Mouse (Mus musculus): ENCODE results near the gene Zfp94.

The Zfp94 gene

DNA sequence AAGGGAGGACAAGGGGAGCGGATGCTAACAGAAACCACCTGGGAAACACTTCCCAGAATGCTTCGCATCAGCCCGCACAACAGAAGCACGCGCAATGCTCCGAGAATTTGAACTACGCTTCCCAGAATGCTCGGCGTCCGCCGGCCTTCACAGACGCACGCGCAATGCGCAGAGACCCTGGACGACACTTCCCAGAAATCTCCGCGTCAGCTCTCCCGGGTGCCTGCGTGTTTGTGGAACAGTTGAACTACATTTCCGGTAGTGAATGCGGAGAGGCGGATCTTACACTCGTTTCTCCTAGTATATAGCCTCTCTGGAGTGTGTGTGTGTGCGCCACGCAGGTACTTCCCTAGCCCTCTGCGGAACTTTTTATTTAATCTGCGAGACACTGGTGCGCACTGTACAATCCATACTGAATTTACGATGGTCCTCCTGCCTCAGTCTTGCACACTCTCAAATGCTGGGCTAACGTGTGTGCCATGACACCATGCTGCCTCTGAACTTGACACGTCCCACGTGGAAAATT is at the start of gene Zfp94:
TSS of gene Zfp94 (minus strand) at position 100 of the 526 bp plus-strand sequence.
- peak; percentile 98 for DNase-seq (ENCODE audit: low spot score in 2 of 2)

DNA sequence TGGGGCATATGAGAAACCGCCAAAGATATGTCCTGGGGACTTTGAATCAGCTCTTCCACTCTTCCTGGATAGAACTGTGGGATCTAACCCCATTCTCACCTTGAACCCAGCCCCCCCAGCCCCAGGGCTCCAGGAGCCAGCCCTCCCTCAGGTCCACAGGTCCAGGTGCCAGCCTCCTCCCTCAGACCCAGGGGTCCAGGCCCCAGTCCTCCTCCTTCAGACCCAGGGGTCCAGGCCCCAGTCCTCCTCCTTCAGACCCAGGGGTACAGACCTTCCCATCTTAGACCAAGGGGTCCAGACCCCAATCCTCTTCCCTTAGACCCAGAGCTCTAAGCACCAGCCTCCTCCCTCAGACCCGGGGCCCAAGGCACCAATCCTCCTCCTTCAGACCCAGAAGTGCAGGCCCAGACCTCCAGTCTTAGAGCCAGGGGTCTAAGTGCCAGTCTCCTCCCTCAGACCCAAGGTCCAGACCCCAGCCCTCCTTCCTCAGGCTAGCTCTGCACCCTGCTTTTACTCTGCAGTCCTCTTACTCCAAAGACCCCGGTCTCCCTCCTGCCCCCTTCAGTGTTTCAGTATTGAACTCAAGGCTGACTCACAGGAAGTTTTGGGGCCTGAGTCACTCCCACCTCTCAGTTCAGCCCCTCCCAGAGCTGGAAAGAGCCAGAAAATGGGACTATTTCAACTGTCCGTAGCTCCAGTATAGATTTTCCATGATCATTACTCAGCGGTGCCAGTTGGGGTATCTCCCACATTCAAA is 49.0 kb upstream of the Zfp94 start:
- no peak for DNase-seq (ENCODE audit: low spot score in 2 of 2)

DNA sequence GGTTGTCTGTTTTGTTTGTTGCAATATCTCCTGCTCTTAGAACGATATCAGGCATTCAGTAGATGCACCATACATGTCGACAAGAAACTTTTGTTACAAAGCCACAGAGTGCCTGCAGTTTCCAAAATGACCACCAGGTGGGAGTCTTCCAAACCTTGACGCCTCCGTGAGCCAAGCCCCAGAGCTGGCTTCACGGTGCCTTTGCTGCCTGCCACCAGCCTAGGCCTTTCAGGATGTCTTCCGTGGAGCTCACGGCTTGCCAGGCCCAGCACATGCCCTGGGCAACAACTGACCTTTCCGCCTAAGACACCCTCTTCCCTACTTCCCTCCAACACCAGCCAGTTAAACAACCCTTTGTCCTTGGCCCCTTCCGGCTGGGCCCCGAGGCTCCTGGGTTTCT is 48.4 kb upstream of the Zfp94 start:
- DNase-seq (ENCODE audit: low spot score in 2 of 2), result peak; percentile 86 to 91

DNA sequence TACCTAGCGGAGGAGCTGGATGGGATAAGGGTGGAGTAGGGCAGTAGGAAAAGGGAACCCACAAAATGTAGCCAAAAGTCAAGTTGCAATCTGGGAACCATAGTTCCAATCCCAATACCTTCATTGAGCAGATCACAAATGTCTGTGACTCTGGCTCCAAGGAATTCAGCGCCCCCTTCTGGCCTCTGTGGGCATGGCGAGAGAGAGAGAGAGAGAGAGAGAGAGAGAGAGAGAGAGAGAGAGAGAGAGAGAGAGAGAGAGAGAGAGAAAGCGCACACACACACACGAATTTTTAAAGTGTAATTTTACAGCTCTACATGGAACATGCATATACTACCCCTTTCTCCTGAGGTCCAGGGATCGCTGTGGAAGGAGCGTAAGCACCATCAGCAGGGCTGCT is 46.8 kb upstream of the Zfp94 start:
- DNase-seq (ENCODE audit: low spot score in 2 of 2), result peak in 1 of 2 experiments; percentile 62

DNA sequence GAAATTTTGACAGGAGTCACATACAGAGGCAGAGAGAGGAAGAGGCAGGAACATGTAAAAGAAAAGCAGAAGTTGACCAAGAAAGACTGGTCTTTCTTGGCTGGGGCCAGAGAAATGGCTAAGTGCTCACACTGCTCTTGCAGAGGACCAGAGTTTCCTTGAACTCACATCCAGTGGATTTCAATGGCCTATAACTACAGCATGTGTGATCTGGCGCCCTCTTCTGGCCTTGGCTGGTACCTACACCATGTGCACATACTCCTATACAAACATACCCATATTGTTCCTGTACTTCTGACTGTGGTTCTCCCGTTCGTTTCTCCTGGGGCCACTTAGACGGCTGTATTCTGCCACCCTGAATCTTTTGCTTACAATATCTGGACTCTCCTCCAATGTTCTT is 44.5 kb upstream of the Zfp94 start:
- no peak for DNase-seq (ENCODE audit: low spot score in 2 of 2)

DNA sequence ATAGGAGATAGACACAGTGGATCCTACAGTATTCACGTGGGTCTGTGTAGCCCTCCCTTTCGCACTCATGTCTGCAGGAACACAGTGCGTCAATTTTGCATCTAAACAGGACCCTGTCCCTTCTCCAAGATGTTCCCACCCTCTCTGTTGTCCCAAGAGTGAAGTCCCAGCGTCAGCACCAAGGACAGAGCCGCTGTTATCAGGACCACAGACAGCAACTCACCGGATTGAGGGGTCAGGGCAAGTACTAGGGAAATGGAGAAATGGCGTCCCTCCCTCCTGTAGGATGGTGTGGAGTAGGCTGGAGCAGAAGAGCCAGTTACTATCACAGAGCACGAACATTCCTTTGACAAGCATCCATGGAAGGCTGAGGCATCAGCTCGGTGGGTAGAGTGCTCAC is 42.8 kb upstream of the Zfp94 start:
- no peak for DNase-seq (ENCODE audit: low spot score in 2 of 2)

DNA sequence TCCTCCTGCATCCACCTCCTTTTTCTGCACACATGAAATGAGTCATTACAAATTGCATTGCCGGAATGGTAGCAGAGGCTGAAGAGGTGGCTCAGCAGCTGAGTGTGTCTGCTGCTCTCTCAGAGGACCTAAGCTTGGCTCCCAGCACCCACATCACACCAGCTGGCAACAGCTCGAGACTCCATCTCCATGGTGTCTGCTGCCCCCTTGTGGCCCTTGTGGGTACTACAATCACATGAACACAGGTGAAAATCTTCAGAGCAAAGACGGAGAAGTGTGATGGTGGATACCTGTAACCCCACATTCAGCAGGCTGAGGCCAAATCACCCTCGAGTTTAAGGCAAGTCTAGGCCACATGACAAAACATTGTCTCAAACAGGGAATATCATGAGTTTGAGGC is 41.4 kb upstream of the Zfp94 start:
- no peak for DNase-seq (ENCODE audit: low spot score in 2 of 2)

DNA sequence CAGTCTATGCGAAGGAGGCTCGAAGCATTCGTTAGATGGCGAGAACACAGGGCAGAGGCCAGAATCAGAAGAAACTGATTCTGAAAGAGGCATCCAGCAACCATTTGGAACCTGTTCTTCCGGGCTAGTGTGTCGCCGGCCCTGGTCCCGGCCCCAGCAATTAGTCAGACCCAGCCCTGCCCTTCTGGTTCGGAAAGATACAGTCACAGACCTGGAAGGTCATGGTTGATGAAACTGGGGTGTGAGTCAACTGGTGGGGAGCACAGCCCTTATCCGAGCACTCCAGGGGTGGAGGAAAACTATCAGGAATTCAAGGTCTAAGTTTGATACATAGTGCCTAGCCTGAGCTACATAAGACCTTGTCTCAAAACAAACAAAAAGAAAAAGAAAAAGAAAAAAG is 39.6 kb upstream of the Zfp94 start:
- no peak for DNase-seq (ENCODE audit: low spot score in 2 of 2)

DNA sequence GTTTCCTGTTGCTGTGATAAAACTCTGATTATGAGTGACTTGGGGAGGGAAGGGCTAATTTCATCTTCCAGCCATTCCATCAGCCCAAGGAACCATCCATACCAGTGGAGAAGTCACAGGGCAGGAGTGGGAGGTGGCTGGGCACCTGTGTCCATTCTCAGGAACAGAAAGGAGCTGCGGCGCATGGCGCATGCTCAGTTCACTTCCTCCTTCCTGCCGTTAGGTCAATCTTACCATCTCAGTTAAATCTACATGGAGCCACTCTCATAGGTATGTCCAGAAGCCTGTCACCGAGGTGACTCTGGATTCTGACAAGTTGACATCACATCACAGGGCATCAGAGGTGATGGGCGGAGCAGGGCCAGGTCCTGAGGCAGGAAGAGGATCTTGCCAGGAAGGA is 39.2 kb upstream of the Zfp94 start:
- no peak for DNase-seq (ENCODE audit: low spot score in 2 of 2)

DNA sequence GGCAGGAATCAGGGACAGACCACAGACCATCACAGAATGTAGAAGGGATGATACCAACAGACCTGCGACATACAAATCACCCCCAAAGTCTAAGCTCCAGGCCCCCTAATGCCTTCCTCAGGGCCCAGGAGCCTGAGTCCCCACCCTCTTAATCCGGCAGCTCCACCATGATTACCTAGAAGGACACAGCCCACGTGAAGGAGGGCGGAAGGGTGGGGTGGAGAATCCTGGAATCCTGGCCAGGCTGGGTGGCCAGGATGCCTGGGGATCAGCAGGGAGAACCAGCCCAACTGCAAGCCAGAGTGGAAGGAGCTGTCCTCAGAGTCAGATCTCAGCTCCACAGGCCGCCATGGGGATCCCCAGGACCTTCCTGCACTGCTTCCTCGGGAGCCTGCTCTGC is 32.4 kb upstream of the Zfp94 start, which contains the start of gene Lypd5:
TSS of gene Lypd5 (plus strand) at position 301 of the 400 bp plus-strand sequence.
- no peak for DNase-seq (ENCODE audit: low spot score in 2 of 2)

DNA sequence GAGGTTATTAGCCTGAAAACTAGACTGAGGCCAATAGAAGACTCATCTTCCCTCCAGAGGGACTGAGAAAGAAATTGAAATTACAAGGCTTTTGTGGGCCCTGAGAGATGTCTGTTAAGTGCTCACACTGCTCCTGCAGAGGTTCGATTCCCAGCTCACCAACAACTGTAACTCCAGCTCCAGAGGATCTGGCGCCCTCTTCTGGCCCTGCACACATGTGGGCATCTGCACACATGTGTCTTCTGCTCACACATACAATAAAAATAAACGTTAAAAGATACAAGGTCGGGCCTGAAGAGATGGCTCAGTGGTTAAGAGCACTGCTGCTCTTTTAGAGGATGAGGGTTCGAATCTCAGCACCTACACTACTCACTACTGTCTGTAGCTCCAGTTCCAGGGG is 30.0 kb upstream of the Zfp94 start:
- no peak for DNase-seq (ENCODE audit: low spot score in 2 of 2)

DNA sequence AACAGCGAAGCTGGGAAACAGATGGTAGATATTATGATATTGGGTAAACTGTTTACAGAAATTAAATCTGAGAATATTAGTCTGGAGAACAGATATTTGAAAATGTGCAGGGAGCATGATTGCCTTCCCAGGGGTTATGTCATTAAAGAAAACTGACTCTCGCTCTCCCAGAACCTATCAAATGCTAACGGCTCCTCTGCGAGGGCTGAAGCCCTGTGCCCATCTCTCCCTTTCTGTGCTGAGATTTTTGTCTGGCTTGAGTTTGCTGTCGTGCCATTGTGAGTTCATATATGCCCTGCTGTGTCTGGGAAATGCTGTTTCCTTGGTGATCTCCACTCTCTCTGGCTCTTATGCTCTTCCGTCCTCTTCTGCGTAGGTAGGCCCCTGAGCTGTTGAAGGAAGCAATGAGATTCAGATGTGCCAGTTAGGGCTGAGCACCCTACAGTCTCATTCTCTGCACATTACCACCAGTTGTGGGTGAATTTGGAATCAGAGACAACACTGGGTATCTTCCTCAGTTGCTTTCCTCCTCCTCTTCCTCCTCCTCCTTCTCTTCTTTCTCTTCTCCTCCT is 27.3 kb upstream of the Zfp94 start:
- DNase-seq (ENCODE audit: low spot score in 2 of 2), result no peak

DNA sequence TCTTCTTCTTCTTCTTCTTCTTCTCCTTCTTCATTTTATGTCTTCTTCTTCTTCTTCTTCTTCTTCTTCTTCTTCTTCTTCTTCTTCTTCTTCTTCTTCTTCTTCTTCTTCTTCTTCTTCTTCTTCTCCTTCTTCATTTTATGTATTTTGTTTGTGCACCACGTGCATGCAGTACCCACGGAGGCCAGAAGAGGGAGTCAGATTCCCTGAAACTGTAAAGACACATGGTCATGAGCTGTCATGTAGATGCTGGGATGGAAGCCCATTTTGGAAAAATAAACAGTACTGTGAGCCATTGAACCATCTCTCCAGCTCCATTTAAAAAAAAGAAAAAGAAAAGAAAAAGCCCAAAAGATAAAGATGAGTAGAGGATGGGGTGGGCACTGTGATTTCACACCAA is 21.8 kb upstream of the Zfp94 start:
- no peak for DNase-seq (ENCODE audit: low spot score in 2 of 2)

DNA sequence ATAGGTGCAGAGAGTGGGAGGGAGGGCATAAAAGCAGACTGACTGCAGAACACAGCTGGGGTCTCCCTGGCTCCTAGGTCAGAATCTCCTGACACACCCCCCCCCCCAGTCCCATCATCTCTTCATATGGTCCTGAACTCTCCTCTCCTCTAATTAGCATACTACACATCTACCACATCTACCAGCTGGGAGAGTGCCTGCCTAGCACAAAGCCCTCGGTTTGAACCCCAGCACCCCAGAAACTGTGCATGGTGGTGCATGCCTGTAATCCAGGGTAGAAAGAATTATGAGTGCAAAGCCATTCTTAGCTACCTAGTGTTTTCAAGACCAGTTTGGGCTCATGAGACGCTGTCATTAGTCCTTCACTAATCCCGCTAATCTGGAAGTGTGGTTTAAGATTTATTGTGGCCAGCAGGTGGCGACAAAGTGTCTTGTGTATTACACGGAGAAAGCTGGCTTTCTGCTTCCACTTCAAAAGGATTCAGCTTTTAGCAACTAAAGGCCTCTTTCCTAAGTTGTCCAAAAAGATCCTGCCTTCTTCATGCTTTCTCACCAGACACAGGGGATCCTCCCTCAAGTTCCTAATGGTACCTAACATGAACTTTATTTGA is 19.3 kb upstream of the Zfp94 start:
- DNase-seq (ENCODE audit: low spot score in 2 of 2), result peak; percentile 83 to 86

DNA sequence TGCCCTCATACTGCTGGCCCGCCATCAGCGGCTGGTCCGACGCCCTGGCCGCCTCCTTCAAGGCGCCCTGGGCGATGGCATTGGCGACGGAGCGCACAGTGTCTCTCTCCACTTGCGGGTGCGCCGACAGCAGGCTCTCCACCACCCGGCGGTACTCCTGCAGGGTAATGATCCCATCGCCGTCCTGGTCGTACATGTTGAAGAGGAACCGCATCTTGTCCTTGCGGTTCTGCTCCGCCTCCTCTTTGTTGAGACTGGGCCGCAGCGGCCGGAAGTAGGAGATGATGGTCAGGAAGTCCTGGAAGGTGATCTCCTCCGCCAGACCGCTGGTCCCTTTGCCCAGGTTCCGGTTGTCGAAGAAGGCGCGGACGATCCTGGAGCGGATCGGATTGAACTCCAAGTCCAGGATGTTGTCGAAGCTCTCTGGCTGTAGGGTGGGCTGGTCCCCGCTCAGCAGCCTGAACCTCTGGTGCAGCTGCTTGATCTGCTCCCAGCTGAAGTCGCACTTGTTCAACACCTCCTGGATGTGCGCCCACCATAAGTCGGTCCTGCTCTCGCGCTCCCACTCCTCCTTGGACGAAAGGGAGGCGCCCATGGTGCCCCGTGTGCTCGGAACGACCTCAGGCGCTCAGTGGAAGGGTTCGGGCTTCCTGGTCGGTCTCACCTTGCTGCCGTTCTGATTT is 17.0 kb upstream of the Zfp94 start, which contains the start of gene Tescl:
TSS of gene Tescl (minus strand) at position 633 of the 683 bp plus-strand sequence.
- no peak for DNase-seq (ENCODE audit: low spot score in 2 of 2)

DNA sequence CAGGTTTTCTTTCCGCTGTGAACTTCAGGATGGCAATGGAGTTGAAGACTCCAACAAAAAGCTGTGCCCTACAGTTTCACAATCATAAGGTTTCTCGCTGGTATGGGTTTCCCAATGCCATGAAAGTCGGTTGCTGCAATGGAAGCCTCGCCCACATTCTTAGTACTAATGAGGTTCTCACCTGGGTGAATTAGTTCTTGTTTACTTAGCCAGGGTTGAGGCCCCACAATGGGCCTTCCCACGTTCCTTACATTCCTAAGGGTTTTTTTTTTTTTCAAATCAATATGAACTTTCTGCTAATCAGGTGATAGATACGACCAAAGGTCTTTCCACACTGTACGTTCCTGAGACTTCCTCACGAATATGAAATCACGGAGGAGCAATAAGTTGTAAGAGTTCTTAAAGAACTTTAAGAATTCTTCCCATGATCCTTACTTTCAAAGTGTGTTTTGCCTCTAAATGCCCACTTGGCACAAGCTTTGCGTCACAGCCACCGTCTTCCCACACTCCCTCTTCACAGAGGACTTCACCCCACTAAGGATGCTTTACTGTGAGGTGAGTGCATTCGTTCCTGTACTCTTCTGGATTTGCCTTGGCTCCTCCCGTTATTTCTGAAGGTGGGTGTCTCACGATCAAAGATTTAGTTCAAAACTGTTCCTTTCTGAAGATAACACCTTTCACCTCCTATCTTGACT is 11.0 kb upstream of the Zfp94 start:
- DNase-seq (ENCODE audit: low spot score in 2 of 2), result no peak

DNA sequence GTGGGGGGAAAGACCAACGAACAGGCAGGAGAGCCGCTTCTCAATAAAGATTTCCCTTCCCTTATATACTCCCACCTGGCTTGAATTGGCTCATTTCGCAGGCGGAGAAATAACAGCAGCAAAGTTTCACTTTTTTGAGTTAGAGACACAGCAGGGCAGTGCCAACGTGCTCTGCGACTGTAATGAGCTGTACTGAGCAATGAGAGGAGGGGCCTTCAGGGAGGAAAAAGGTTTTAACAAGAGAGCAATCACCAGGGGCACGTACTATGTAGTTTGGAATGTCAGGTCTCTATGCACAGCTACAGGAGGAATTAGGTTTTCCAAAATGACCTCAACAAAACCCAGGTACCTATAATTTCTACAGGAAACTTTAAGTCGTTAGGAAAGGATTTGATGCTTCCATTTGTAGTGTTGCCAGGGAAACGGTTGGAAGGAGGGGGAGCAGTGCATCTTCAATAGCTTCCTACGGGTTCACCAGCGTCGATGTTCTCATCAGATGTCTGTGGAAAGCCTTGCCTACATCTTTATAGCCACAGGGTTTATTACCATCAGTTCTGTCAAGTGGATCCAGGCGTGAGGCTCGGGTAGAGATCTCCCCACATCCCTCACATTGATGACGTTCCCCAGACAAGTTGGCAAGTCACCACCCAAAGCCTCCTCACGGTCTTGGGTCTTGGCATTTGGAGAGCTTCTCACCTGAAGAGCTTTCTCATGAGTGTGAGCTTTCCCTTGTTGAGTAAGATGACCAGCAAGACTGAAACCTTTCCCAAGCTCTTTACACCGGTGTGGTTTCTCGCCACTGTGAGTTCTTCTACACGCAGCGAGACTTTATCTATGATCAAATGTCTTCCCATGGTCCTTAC is 10.0 kb upstream of the Zfp94 start:
- DNase-seq (ENCODE audit: low spot score in 2 of 2), result peak; percentile 40 to 55

DNA sequence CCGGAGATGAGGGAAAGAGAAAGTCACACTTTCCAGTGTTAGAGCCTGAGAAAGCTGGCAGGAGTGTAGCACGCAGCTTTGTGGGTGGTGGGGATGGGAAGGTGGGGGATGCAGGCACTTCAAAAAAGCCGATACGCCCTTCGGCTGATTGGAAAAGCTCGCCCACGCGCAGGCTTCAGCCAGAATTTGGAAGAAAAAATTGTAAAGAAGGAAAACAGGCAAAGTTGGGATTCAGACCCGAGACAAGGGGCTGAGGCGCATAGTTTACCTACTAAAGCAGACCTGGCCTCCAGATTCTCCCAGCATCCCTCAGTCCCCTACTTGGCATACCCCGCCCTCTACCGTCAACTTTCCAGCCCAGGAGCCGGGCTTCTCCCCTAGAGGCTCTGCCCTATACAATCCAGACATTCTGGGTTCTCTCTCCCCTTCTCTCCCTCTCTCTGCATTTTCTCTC is 9.2 kb upstream of the Zfp94 start:
- peak; percentile 74 to 75 for DNase-seq (ENCODE audit: low spot score in 2 of 2)

DNA sequence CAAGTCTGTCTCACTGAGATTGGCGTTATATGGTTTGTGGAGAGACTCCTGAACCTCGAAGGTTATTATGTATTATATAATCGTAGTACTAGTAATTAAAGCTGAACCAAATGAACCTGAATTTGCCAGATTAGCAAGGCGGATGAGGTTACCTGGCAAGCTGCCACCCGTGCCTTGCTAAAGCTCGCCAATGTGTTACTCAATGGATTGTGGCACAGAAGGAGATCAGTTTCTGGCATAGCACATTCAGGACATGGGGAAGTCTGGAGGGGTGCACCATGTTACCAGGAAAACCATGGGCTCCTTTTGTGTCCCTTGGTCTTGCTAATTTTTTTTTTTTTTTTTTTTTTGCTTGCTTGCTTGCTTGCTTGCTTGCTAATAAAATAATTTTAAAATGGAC is 8.7 kb upstream of the Zfp94 start:
- peak; percentile 59 to 62 for DNase-seq (ENCODE audit: low spot score in 2 of 2)

DNA sequence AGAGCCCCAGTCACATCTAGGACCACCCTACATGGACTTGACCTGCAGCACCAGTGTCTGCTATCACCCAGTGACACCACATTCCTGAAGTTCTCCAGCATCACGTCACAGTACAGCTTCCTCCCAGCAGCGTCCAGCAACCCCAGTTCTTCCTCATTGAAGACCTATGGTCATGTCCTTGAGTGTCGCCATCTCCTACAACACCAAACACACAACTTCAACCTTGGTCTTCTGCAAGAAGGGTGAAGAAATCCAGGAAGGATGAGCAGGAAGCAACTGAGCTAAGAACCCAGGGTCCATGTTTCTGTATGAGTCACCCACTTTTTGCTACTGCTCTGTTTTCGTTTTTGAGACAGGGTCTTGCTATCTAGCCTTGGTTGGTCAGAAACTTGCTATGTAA is 6.1 kb upstream of the Zfp94 start:
- DNase-seq (ENCODE audit: low spot score in 2 of 2), result no peak

DNA sequence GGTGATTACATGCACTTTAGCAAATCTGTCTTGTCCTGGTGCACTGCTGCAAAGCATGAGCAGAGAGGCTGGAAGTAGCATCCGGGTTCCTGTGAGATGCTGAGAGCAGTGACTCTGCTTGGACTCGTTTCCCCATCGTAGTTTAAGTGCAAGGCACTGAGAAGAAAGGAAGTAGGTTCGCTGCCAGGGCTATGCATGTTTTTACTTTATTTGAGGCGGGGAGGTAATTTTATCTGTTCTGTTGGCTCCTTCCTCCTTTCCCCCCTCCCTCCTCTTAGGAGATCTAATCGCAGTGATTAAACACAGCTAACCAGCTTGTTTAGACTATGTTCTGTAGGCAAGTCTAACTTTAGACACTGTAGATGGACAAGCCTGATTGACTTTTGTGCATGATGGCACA is 2.5 kb upstream of the Zfp94 start:
- no peak for DNase-seq (ENCODE audit: low spot score in 2 of 2)
